ENCODE assay signal across 14 mouse cellular contexts in genomic region chr10:78237809-78238208, GRCm38 (mm10).
"Had no signal": no experiment of that assay in that cellular context is flagged by ENCODE, and none has a peak within 500 bp of the region (broad histone marks: within the 10 kb centered on the region; RNA-seq: fewer than 3 reads in every experiment).

No protein-coding gene starts in this region.

- ATAC-seq: inflammation-experienced regulatory T-cells, adult 6 months; intestine, postnatal 0 days; midbrain, embryonic 15.5 days had no signal

- H3K36me3 ChIP-seq: midbrain, embryonic 15.5 days; stomach, embryonic 15.5 days had no signal

- H3K9me3 ChIP-seq: limb, embryonic 13.5 days; midbrain, embryonic 15.5 days; neural tube, embryonic 12.5 days; stomach, embryonic 15.5 days had no signal

- H3K27me3 ChIP-seq: limb, embryonic 13.5 days; midbrain, embryonic 15.5 days; neural tube, embryonic 12.5 days; stomach, embryonic 15.5 days had no signal

- H3K9ac ChIP-seq: limb, embryonic 13.5 days; midbrain, embryonic 15.5 days; neural tube, embryonic 12.5 days; stomach, embryonic 15.5 days had no signal

- H3K27ac ChIP-seq: limb, embryonic 13.5 days; midbrain, embryonic 15.5 days; neural tube, embryonic 12.5 days; stomach, embryonic 15.5 days had no signal

- H3K4me2 ChIP-seq: limb, embryonic 13.5 days; midbrain, embryonic 11.5 days; midbrain, embryonic 15.5 days; neural tube, embryonic 12.5 days; stomach, embryonic 15.5 days had no signal

- H3K4me3 ChIP-seq: limb, embryonic 13.5 days; midbrain, embryonic 15.5 days; neural tube, embryonic 12.5 days; stomach, embryonic 15.5 days had no signal

- DNase-seq: kidney, adult 9 months; kidney, postnatal 10 days; kidney, postnatal 4 days; lung, adult 18-20 months; retina, postnatal 1 day; right cerebral cortex, postnatal 14 days; thymus, postnatal 36 days had no signal
